Mouse (Mus musculus) liver, adult 2 months (tissue): ENCODE data around the gene Chchd6. TPM values are rescaled to one million over a fixed set of nuclear protein-coding genes. Genes with fewer than 3 reads are reported as not detected.

Source experiments
- DNase-seq: peaks from one replicate; pipeline ENCODE4 v3.0.0-alpha.2; 2011; ENCODE audit warnings: low read depth, low spot score; ENCODE audit errors: extremely low read depth
- H3K27ac ChIP-seq: fragments of 200-500 bp; replicated peaks from 2 replicates; pipeline ENCODE4 v1.5.1; 2012; ENCODE audit warnings: low read depth, mild to moderate bottlenecking, control low read depth, inconsistent platforms, low read length; ENCODE audit not compliant: insufficient read depth
- H3K27me3 ChIP-seq: fragments of 200-500 bp; 2 replicates; pipeline ENCODE4 v1.6.1; 2012; ENCODE audit warnings: mild to moderate bottlenecking, moderate library complexity, low read length, inconsistent platforms; ENCODE audit not compliant: control insufficient read depth, insufficient read depth
- H3K36me3 ChIP-seq: fragments of 200-500 bp; 2 replicates; pipeline ENCODE4 v1.6.1; 2012; ENCODE audit warnings: low read length, inconsistent platforms; ENCODE audit not compliant: control insufficient read depth, insufficient read depth
- H3K4me1 ChIP-seq: fragments of 200-500 bp; 2 replicates; pipeline ENCODE4 v1.6.1; 2011; ENCODE audit warnings: low read length; ENCODE audit not compliant: control insufficient read depth, insufficient read depth
- H3K4me3 ChIP-seq: fragments of 200-500 bp; 2 replicates; pipeline ENCODE4 v1.5.1; 2011; ENCODE audit warnings: low read depth, mild to moderate bottlenecking, control low read depth, low read length, moderate library complexity; ENCODE audit not compliant: insufficient read depth
- H3K79me2 ChIP-seq: fragments of 200-500 bp; 2 replicates; pipeline ENCODE4 v1.6.1; 2012; ENCODE audit warnings: inconsistent platforms, mild to moderate bottlenecking, low read length, moderate library complexity; ENCODE audit not compliant: control insufficient read depth, insufficient read depth
- H3K9ac ChIP-seq: fragments of 200-500 bp; 2 replicates; pipeline ENCODE4 v1.6.1; 2012; ENCODE audit warnings: low read depth, mild to moderate bottlenecking, control low read depth, inconsistent platforms, low read length
- CTCF ChIP-seq: fragments of 200-500 bp; IDR thresholded peaks from 2 replicates; pipeline ENCODE4 v1.5.1; 2011; ENCODE audit warnings: low read depth, low read length, control low read depth
- POLR2A ChIP-seq: fragments of 200-500 bp; IDR thresholded peaks from 2 replicates; pipeline ENCODE4 v1.6.1; 2011; ENCODE audit warnings: low read length, control low read depth; ENCODE audit not compliant: insufficient read depth; ENCODE audit errors: extremely low read depth
- whole genome bisulfite sequencing: fragments of 180-500 bp; shearing (Covaris S2); methylation state at CpG from one replicate; pipeline ENCODE4 v1.1.7; 2018; 5-methylcytosine and 5-hydroxymethylcytosine counted together
- polyA plus RNA-seq: library from polyadenylated mRNA; depleted of rRNA; stranded (reverse); fragments of >200 nt; gene quantifications from 2 replicates; pipeline ENCODE4 v1.2.3, GENCODE M21; 2012
- total RNA-seq: library from RNA; depleted of rRNA; stranded (reverse); fragments of >200 nt; gene quantifications from 2 replicates; pipeline ENCODE4 v1.2.3, GENCODE M21; 2014

Gene Chchd6
- total and polyA plus RNA-seq, 2 experiments = 5.0 to 6.9 TPM

DNA sequence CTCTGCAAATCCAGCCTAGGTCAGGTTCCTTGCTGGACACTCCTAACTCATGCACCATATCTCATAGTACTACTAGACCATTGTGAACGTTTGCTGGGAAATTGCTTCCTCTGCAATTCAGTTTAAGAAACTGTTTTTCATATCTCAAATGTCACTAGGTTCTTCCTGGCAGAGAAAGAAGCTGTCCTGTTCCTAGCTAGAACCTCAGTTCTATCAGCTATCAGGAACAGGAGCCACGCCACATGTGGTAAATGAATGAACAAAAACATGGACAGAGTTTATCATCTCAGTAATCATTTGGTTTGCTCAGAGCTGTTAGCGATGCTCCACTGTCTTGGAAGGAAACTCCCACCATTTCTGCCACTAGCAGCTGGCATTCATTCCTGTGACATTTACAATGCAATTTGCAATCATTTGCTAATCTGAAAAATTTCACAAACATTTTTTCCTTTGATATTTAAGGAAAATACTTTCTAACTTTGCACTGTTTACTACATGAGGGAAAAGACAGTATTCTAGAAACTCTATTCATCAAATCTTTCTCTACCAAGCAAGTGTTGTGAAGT is 179.3 kb downstream of the Chchd6 start:
- H3K27ac ChIP-seq = no peak overlapping the region
- no peaks in the 10 kb centered on the region for H3K27me3 ChIP-seq
- H3K4me3 ChIP-seq = no peak overlapping the region
- no peaks in the 10 kb centered on the region for H3K36me3 ChIP-seq
- H3K9ac ChIP-seq = no peak overlapping the region
- H3K4me1 ChIP-seq = peaks cover 9% of the 10 kb centered on the region
- WGBS = 66% methylated on average over 3 of the region's 3 CpGs
- no peak for TF ChIP-seq POLR2A
- TF ChIP-seq CTCF = no peak
- no peaks in the 10 kb centered on the region for H3K79me2 ChIP-seq
- DNase-seq = no peak

DNA sequence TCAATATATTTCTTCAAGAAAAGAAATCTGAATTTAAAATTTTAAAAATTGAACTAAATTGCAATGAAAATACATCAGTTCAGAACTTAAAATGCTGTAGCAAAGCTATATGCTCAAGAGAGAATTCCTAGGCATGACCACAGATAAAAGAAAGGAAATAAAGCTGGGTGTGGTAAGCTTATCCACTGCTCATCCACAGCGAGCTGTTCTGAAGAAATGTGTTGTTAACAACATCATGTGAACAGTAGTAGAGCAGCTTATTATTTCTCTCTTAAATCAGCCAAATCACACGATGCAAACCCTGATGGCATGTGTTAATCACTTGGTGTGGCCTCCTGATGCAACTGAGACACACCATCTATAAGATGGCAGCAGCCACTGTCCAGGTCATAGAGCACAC is 180.4 kb downstream of the Chchd6 start:
- TF ChIP-seq CTCF (no peak), POLR2A (no peak)

GRCm38 (mm10) chr6:89414126-89414525 is 181.3 kb downstream of the Chchd6 start:
- no peak for DNase-seq
- 85% methylated on average over 4 of the region's 4 CpGs for WGBS

More for the DNA sequence above, 180.4 kb downstream of the Chchd6 start:
- Histone ChIP-seq H3K9ac (no peak overlapping the region), H3K36me3 (no peaks in the 10 kb centered on the region), H3K4me3 (no peak overlapping the region), H3K27ac (no peak overlapping the region), H3K27me3 (no peaks in the 10 kb centered on the region), H3K79me2 (no peaks in the 10 kb centered on the region), H3K4me1 (peaks cover 9% of the 10 kb centered on the region)
- 84% methylated on average over 2 of the region's 2 CpGs for whole genome bisulfite sequencing
- DNase-seq = no peak

GRCm38 (mm10) chr6:89413481-89413884 is 182.0 kb downstream of the Chchd6 start:
- no peaks in the 10 kb centered on the region for H3K27me3 ChIP-seq
- peak; percentile 24 for DNase-seq
- H3K9ac ChIP-seq = no peak overlapping the region
- H3K4me3 ChIP-seq = no peak overlapping the region
- H3K27ac ChIP-seq = no peak overlapping the region
- peaks cover 9% of the 10 kb centered on the region for H3K4me1 ChIP-seq
- no peaks in the 10 kb centered on the region for H3K79me2 ChIP-seq
- no peaks in the 10 kb centered on the region for H3K36me3 ChIP-seq
- no peak for TF ChIP-seq CTCF
- TF ChIP-seq POLR2A = no peak

More at GRCm38 (mm10) chr6:89414126-89414525, 181.3 kb downstream of the Chchd6 start:
- H3K4me3 ChIP-seq = no peak overlapping the region
- no peaks in the 10 kb centered on the region for H3K79me2 ChIP-seq
- H3K27ac ChIP-seq = no peak overlapping the region
- peaks cover 9% of the 10 kb centered on the region for H3K4me1 ChIP-seq
- TF ChIP-seq CTCF = no peak
- TF ChIP-seq POLR2A = no peak
- H3K9ac ChIP-seq = no peak overlapping the region
- no peaks in the 10 kb centered on the region for H3K27me3 ChIP-seq
- H3K36me3 ChIP-seq = no peaks in the 10 kb centered on the region

DNA sequence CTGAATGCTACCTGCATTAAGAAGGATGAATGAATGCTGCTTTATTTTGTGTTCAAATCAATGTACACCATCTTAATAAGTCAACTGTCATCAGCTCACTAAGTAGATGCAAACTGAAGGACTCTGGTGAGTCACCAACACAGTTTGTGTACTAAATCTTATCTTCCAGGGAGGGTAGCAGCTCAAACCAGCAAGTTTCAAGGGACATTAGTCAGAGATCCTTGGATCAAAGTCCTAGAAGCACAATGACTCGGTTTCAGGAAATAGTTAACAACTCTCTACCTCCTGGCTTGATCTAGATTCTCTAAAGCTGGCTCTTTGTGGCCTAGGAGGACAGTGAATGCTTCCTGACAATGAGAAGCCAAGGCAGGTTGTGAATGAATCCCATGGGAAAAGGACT is 182.9 kb downstream of the Chchd6 start:
- Histone ChIP-seq H3K27me3 (no peaks in the 10 kb centered on the region), H3K36me3 (no peaks in the 10 kb centered on the region), H3K4me1 (peaks cover 9% of the 10 kb centered on the region), H3K27ac (no peak overlapping the region), H3K4me3 (no peak overlapping the region), H3K9ac (no peak overlapping the region), H3K79me2 (no peaks in the 10 kb centered on the region)
- DNase-seq = no peak
- WGBS = 61% methylated on average over 1 of the region's 1 CpGs
- TF ChIP-seq CTCF (no peak), POLR2A (no peak)

- no peak for DNase-seq
- no peak overlapping the region for H3K27ac ChIP-seq
- no peaks in the 10 kb centered on the region for H3K79me2 ChIP-seq
- H3K4me3 ChIP-seq = no peak overlapping the region
- no peaks in the 10 kb centered on the region for H3K27me3 ChIP-seq
- H3K9ac ChIP-seq = no peak overlapping the region
- no peaks in the 10 kb centered on the region for H3K36me3 ChIP-seq
- TF ChIP-seq CTCF (no peak), POLR2A (no peak)
- 100% methylated on average over 1 of the region's 1 CpGs for WGBS
- H3K4me1 ChIP-seq = peaks cover 4% of the 10 kb centered on the region; the same call in 1 of the 2 replicates
Measured at GRCm38 (mm10) chr6:89409041-89409440, 186.4 kb downstream of the Chchd6 start.
